Comparison of ENCODE assay signal across 30 mouse cellular contexts in the genomic region with DNA sequence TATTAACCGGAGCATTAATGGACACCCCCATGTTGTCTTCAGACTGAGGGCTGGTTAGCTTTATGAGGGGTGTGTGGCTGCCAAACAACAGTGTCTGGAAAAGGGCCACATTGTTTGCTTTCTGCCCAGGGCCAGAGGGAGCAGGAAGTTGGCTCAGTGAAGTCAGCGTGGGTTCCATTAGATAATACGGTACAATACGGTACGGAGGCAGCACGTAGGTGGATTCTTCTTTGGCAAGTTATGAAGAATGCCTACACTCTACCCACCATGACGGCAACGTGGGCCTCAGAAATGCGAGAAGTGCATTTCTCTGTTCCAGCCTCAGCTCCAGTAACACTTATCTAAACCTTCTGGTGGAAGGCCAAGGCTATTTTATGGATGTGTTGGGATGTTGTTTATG.
DNase-seq lines count a peak whose midpoint lies in the region; ATAC-seq lines count a peak whose summit lies in the region.
"Had no signal": no experiment of that assay in that cellular context is flagged by ENCODE, and none has a peak within 500 bp of the region (broad histone marks: within the 10 kb centered on the region; RNA-seq: fewer than 3 reads in every experiment).

No protein-coding gene starts in this region.

- no peak overlapping the region for H3K4me2 ChIP-seq in forebrain, embryonic 15.5 days (replicated peaks)
- H3K4me2 ChIP-seq in stomach, embryonic 16.5 days (ENCODE audit: low read depth, low read length): no peak overlapping the region
- no peak overlapping the region for H3K4me2 ChIP-seq in hindbrain, embryonic 16.5 days (ENCODE audit: low read length)
- H3K4me2 ChIP-seq: embryonic facial prominence, embryonic 13.5 days; heart, embryonic 15.5 days; hindbrain, embryonic 12.5 days; limb, embryonic 13.5 days; liver, embryonic 11.5 days had no signal

- no peaks in the 10 kb centered on the region for H3K27me3 ChIP-seq in forebrain, embryonic 10.5 days (ENCODE audit: poor library complexity, severe bottlenecking)
- no peaks in the 10 kb centered on the region for H3K27me3 ChIP-seq in forebrain, embryonic 15.5 days
- 0 out of 2 replicates have a peak, but pooled peaks cover 5% of the 10 kb centered on the region for H3K27me3 ChIP-seq in stomach, embryonic 16.5 days (ENCODE audit: control insufficient read depth, insufficient read depth, low read length)
- H3K27me3 ChIP-seq in hindbrain, embryonic 16.5 days (replicated peaks; ENCODE audit: control insufficient read depth, insufficient read depth, low read length): no peaks in the 10 kb centered on the region
- H3K27me3 ChIP-seq: embryonic facial prominence, embryonic 13.5 days; heart, embryonic 15.5 days; hindbrain, embryonic 12.5 days; limb, embryonic 13.5 days had no signal

- ATAC-seq in forebrain, embryonic 15.5 days (replicated peaks): no peak
- peak; percentile 70; the same call in 1 of the 2 replicates for ATAC-seq in stomach, embryonic 16.5 days (ENCODE audit: insufficient read depth, low FRiP score)
- no peak for ATAC-seq in hindbrain, embryonic 16.5 days
- ATAC-seq: liver, postnatal 0 days had no signal

- no peaks in the 10 kb centered on the region for H3K9me3 ChIP-seq in forebrain, embryonic 10.5 days
- no peaks in the 10 kb centered on the region for H3K9me3 ChIP-seq in forebrain, embryonic 15.5 days
- no peaks in the 10 kb centered on the region for H3K9me3 ChIP-seq in stomach, embryonic 16.5 days (replicated peaks; ENCODE audit: control insufficient read depth, low read length)
- H3K9me3 ChIP-seq in hindbrain, embryonic 16.5 days (ENCODE audit: control insufficient read depth, low read length): no peaks in the 10 kb centered on the region
- H3K9me3 ChIP-seq: embryonic facial prominence, embryonic 13.5 days; heart, embryonic 10.5 days; heart, embryonic 15.5 days; hindbrain, embryonic 12.5 days; limb, embryonic 13.5 days had no signal

- peaks cover 14% of the 10 kb centered on the region for H3K4me1 ChIP-seq in forebrain, embryonic 10.5 days
- no peaks in the 10 kb centered on the region for H3K4me1 ChIP-seq in forebrain, embryonic 15.5 days
- 0 out of 2 replicates have a peak, but pooled peaks cover 2% of the 10 kb centered on the region for H3K4me1 ChIP-seq in stomach, embryonic 16.5 days (ENCODE audit: control insufficient read depth, insufficient read depth, low read length)
- H3K4me1 ChIP-seq in hindbrain, embryonic 16.5 days (ENCODE audit: control insufficient read depth, insufficient read depth, low read depth, low read length): no peaks in the 10 kb centered on the region
- H3K4me1 ChIP-seq: heart, embryonic 10.5 days; heart, embryonic 15.5 days; hindbrain, embryonic 12.5 days had no signal

- 95% methylated on average over 9 of the region's 9 CpGs for WGBS in forebrain, embryonic 10.5 days
- WGBS in forebrain, embryonic 15.5 days: 85% methylated on average over 9 of the region's 9 CpGs
- 75% methylated on average over 9 of the region's 9 CpGs for WGBS in stomach, embryonic 16.5 days
- 87% methylated on average over 9 of the region's 9 CpGs for WGBS in hindbrain, embryonic 16.5 days

- H3K36me3 ChIP-seq in forebrain, embryonic 10.5 days (replicated peaks): no peaks in the 10 kb centered on the region
- H3K36me3 ChIP-seq in forebrain, embryonic 15.5 days: no peaks in the 10 kb centered on the region
- no peaks in the 10 kb centered on the region for H3K36me3 ChIP-seq in stomach, embryonic 16.5 days (ENCODE audit: control insufficient read depth, insufficient read depth, low read length)
- no peaks in the 10 kb centered on the region for H3K36me3 ChIP-seq in hindbrain, embryonic 16.5 days (ENCODE audit: control insufficient read depth, insufficient read depth, low read length)
- H3K36me3 ChIP-seq: embryonic facial prominence, embryonic 13.5 days; G1E; heart, embryonic 10.5 days; heart, embryonic 15.5 days; hindbrain, embryonic 12.5 days; limb, embryonic 13.5 days had no signal

- DNase-seq in forebrain, embryonic 10.5 days (ENCODE audit: extremely low spot score, low spot score): no peak
- DNase-seq in layer of hippocampus, adult 11-12 months (ENCODE audit: low spot score): peak; percentile 48
- no peak for DNase-seq in layer of hippocampus, postnatal 10 days (ENCODE audit: low spot score in 2 of 2)
- DNase-seq in right cerebral cortex, adult 18-20 months: peak; percentile 65
- no peak for DNase-seq in right cerebral cortex, postnatal 14 days
- DNase-seq: adrenal gland, postnatal 10 days; cerebellum, adult 11-12 months; cerebellum, adult 9-11 months; embryo, embryonic 11 days; gastrocnemius, postnatal 10 days; heart, postnatal 36 days; kidney, adult 11 months; kidney, postnatal 14 days; liver, postnatal 0 days; midbrain, embryonic 14.5 days; spleen, adult 18-20 months; thymus, adult 18-20 months; thymus, postnatal 36 days had no signal

- no peak overlapping the region for H3K4me3 ChIP-seq in forebrain, embryonic 10.5 days
- no peak overlapping the region for H3K4me3 ChIP-seq in forebrain, embryonic 15.5 days
- no peak overlapping the region for H3K4me3 ChIP-seq in stomach, embryonic 16.5 days (replicated peaks; ENCODE audit: low read length)
- H3K4me3 ChIP-seq in hindbrain, embryonic 16.5 days (ENCODE audit: low read length): no peak overlapping the region
- H3K4me3 ChIP-seq: embryonic facial prominence, embryonic 13.5 days; erythroblast, embryonic 14.5 days; heart, embryonic 10.5 days; heart, embryonic 15.5 days; hindbrain, embryonic 12.5 days; left cerebral cortex, adult 2 months; limb, embryonic 13.5 days had no signal

- peak overlapping the region; percentile 6; the same call in 1 of the 2 replicates for H3K27ac ChIP-seq in forebrain, embryonic 10.5 days
- H3K27ac ChIP-seq in forebrain, embryonic 15.5 days (replicated peaks): no peak overlapping the region
- H3K27ac ChIP-seq in stomach, embryonic 16.5 days (ENCODE audit: low read length): peak overlapping the region; percentile 78; the same call in 1 of the 2 replicates
- H3K27ac ChIP-seq in hindbrain, embryonic 16.5 days (ENCODE audit: low read depth, low read length): no peak overlapping the region
- H3K27ac ChIP-seq: embryonic facial prominence, embryonic 13.5 days; heart, embryonic 10.5 days; heart, embryonic 15.5 days; hindbrain, embryonic 12.5 days; limb, embryonic 13.5 days had no signal

- no peak overlapping the region for H3K9ac ChIP-seq in forebrain, embryonic 15.5 days (replicated peaks)
- H3K9ac ChIP-seq in stomach, embryonic 16.5 days (ENCODE audit: low read length): no peak overlapping the region
- H3K9ac ChIP-seq in hindbrain, embryonic 16.5 days (ENCODE audit: low read depth, low read length): no peak overlapping the region
- H3K9ac ChIP-seq: embryonic facial prominence, embryonic 13.5 days; heart, embryonic 15.5 days; hindbrain, embryonic 12.5 days; limb, embryonic 13.5 days; liver, postnatal 0 days had no signal

Comparison
In these comparisons a context has a peak if more than half of its experiments do, and no peak if none do; other contexts are left out.
1. DNase-seq: peak in layer of hippocampus, adult 11-12 months (single experiment) and right cerebral cortex, adult 18-20 months (single experiment); none in forebrain, embryonic 10.5 days (single experiment), layer of hippocampus, postnatal 10 days (0 of 2) and right cerebral cortex, postnatal 14 days (single experiment).
2. H3K27ac ChIP-seq: peak in forebrain, embryonic 10.5 days (single experiment) and stomach, embryonic 16.5 days (single experiment); none in forebrain, embryonic 15.5 days (single experiment) and hindbrain, embryonic 16.5 days (single experiment).